Mouse (Mus musculus): ENCODE measurements around the gene Srrm1. TPM values are rescaled to one million over a fixed set of nuclear protein-coding genes. Genes with fewer than 3 reads are reported as not detected.
A peak's percentile ranks its signal among the peaks of the same experiment; 100 is the strongest.
"Not testable (repeated sequence)": the region's sequence is repeated elsewhere in the genome, so short reads cannot be mapped to it uniquely, and the experiment has no call there.

The Srrm1 gene
- polyA plus RNA-seq, 1 experiment from 2014 or later: 207 TPM

- no peak for ATAC-seq (ENCODE audit: insufficient number of reproducible peaks, low FRiP score, low TSS enrichment, low read depth)
- 65% methylated on average over 4 of the region's 4 CpGs for WGBS
- no peak overlapping the region for H3K4me2 ChIP-seq
- peaks cover 26% of the 10 kb centered on the region for H3K4me1 ChIP-seq
- no peak overlapping the region for H3K27ac ChIP-seq
- H3K4me3 ChIP-seq: no peak overlapping the region
- H3K9me3 ChIP-seq: no peaks in the 10 kb centered on the region
- H3K27me3 ChIP-seq: no peaks in the 10 kb centered on the region
- H3K9ac ChIP-seq: no peak overlapping the region
- no peaks in the 10 kb centered on the region for H3K36me3 ChIP-seq
These were observed 69.7 kb downstream of the Srrm1 start for GRCm38 (mm10) chr4:135283417-135283816.

DNA sequence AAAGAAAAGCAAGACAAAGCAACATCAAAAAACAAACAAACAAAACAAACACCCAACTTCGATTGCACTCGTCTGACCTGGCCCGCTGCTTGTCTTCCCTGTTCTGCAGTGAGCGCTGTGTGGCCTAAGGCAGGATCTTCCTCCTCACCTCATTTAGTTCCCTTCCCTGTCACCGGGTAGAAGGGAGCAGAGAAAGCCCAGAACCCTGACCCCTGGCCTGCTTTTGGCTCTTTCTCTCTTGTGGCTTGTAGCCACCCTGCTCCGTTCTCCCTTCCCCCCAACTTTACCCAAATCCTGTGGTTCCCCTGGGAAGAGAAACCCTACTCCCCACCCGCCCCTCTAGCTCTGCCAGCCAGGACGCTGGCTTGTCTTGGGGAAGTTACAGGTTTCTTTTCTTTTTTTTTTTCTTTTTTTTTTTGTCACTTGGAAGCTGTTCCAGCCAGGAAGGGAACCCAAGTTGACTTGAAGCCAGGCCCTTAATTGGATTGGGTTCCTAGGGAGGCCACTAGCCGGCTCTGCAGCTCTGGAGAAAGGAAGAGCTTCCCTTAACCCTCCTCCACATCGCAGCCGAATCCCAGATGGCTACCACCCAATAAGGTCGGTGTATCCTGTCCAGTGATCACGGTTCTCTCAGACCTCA, 70.3 kb downstream of the Srrm1 start:
- Histone ChIP-seq H3K4me2 (no peak overlapping the region), H3K4me3 (no peak overlapping the region), H3K27ac (no peak overlapping the region; the same call in 1 of the 2 replicates), H3K9ac (no peak overlapping the region), H3K27me3 (no peaks in the 10 kb centered on the region), H3K36me3 (no peaks in the 10 kb centered on the region), H3K9me3 (no peaks in the 10 kb centered on the region), H3K4me1 (peaks cover 26% of the 10 kb centered on the region)
- ATAC-seq (ENCODE audit: insufficient number of reproducible peaks, low FRiP score, low TSS enrichment, low read depth): no peak
- WGBS: 45% methylated on average over 13 of the region's 13 CpGs

DNA sequence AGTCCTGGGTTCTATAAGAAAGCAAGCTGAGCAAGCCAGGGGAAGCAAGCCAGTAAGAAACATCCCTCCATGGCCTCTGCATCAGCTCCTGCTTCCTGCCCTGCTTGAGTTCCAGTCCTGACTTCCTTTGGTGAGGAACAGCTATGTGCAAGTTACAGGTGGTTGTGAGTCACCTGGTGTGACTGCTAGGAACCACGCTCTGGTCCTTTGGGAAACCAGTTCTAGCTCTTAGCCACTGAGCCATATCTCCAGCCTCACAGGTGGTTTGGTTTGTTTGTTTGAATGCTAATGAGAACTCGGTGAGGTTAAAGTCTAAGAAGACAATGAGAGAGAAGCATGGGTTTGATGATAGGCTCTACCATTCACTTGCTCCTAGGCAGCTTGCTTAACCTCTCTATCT, 73.1 kb downstream of the Srrm1 start:
- peaks cover 14% of the 10 kb centered on the region for H3K4me1 ChIP-seq
- not testable (repeated sequence) for H3K9ac ChIP-seq; H3K4me3 ChIP-seq; H3K4me2 ChIP-seq; H3K27me3 ChIP-seq; H3K27ac ChIP-seq; H3K36me3 ChIP-seq; H3K9me3 ChIP-seq; ATAC-seq (ENCODE audit: insufficient number of reproducible peaks, low FRiP score, low TSS enrichment, low read depth)
- WGBS: 77% methylated on average over 2 of the region's 2 CpGs

DNA sequence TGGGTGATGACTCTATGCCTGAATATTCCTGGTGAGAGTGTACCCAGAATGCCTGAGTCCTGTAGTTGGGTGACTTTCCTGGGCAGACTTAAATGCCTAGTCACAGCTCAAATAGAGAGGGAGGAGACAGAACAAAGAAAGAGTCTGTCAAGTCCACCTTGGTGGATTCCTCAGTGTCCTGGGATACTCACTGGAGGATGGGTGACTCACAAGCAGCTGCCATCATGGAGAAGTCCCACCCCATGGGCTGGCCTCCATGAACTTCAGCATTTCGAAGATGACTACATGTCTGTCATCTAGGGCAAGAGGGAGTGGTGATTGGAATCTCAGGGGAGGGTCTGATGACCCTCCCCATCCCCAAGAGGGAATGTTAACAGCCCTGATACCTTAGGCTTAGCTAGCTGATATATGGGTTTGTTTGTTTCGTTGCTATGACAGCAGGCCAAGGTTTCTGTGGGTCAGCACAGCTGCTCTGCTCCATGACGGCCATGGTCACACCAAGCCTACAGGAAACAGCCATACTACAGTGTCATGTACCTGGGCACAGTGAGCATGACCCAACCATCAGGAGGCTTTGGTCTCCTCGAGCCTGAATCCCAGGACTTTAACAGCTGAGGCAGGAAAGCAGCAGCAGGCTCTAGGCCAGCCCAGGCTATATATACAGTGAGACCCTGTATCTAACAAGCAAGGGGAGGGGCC, 76.3 kb downstream of the Srrm1 start:
- Histone ChIP-seq H3K36me3 (no peaks in the 10 kb centered on the region), H3K27me3 (peaks cover 6% of the 10 kb centered on the region; the same call in 1 of the 2 replicates), H3K9me3 (no peaks in the 10 kb centered on the region), H3K4me3 (no peak overlapping the region), H3K4me2 (no peak overlapping the region), H3K9ac (no peak overlapping the region), H3K27ac (no peak overlapping the region), H3K4me1 (peaks cover 16% of the 10 kb centered on the region)
- ATAC-seq (ENCODE audit: insufficient number of reproducible peaks, low FRiP score, low TSS enrichment, low read depth): no peak
- WGBS: 53% methylated on average over 4 of the region's 4 CpGs

GRCm38 (mm10) chr4:135274761-135275160, 78.4 kb downstream of the Srrm1 start:
- H3K9me3 ChIP-seq: no peaks in the 10 kb centered on the region
- WGBS: 57% methylated on average over 7 of the region's 7 CpGs
- no peak overlapping the region for H3K27ac ChIP-seq
- peaks cover 6% of the 10 kb centered on the region; the same call in 1 of the 2 replicates for H3K27me3 ChIP-seq
- no peaks in the 10 kb centered on the region for H3K36me3 ChIP-seq
- H3K9ac ChIP-seq: no peak overlapping the region
- peaks cover 27% of the 10 kb centered on the region for H3K4me1 ChIP-seq
- no peak overlapping the region for H3K4me2 ChIP-seq
- H3K4me3 ChIP-seq: no peak overlapping the region
- no peak for ATAC-seq (ENCODE audit: insufficient number of reproducible peaks, low FRiP score, low TSS enrichment, low read depth)

DNA sequence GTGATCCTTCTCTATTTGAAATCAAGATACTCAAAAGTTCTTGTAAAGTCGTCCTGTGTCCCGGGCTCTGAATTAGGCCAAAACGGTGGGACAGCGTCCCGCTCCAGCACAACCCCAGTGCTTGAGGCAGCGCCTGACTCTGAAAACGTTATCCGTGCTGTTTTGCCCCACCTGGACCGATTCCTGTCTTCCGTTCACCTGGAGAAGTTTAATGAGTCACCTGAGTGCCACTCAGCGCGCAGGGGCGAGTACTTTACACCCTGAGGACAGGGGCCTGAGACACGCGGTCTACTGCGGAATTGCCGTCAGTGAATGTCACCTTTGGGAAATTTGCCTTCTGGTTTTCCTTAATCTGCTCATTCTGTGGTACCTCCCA, 79.8 kb downstream of the Srrm1 start:
- Histone ChIP-seq H3K27me3 (peaks cover 6% of the 10 kb centered on the region; the same call in 1 of the 2 replicates), H3K9ac (peak overlapping the region; percentile 39; the same call in 1 of the 2 replicates), H3K9me3 (no peaks in the 10 kb centered on the region), H3K4me2 (peak overlapping the region; percentile 64), H3K27ac (peak overlapping the region; percentile 81), H3K36me3 (no peaks in the 10 kb centered on the region), H3K4me3 (peak overlapping the region; percentile 92), H3K4me1 (peaks cover 37% of the 10 kb centered on the region)
- no peak for ATAC-seq (ENCODE audit: insufficient number of reproducible peaks, low FRiP score, low TSS enrichment, low read depth)
- 2% methylated on average over 17 of the region's 17 CpGs for WGBS

GRCm38 (mm10) chr4:135272640-135273306, 80.3 kb downstream of the Srrm1 start, which contains the start of gene Clic4:
Clic4 (minus strand) TSS chr4:135272814.
- Histone ChIP-seq H3K27ac (peak within 1 kb of the TSS; percentile 98), H3K27me3 (peaks cover 6% of the 10 kb centered on the region; the same call in 1 of the 2 replicates), H3K36me3 (no peaks in the 10 kb centered on the region), H3K9ac (peak within 1 kb of the TSS; percentile 82), H3K4me1 (peaks cover 39% of the 10 kb centered on the region), H3K4me3 (peak within 1 kb of the TSS; percentile 92), H3K9me3 (no peaks in the 10 kb centered on the region), H3K4me2 (peak within 1 kb of the TSS; percentile 64)
- WGBS: under 1% methylated on average over 64 of the region's 64 CpGs
- peak; percentile 99 for ATAC-seq (ENCODE audit: insufficient number of reproducible peaks, low FRiP score, low TSS enrichment, low read depth)

GRCm38 (mm10) chr4:135271881-135272616, 81.1 kb downstream of the Srrm1 start:
- H3K4me1 ChIP-seq: peaks cover 40% of the 10 kb centered on the region
- peak overlapping the region; percentile 82 for H3K9ac ChIP-seq
- H3K4me3 ChIP-seq: peak overlapping the region; percentile 92
- peaks cover 6% of the 10 kb centered on the region; the same call in 1 of the 2 replicates for H3K27me3 ChIP-seq
- H3K4me2 ChIP-seq: peak overlapping the region; percentile 64
- no peaks in the 10 kb centered on the region for H3K9me3 ChIP-seq
- under 1% methylated on average over 66 of the region's 67 CpGs for WGBS
- peak; percentile 16; the same call in 1 of the 2 replicates for ATAC-seq (ENCODE audit: insufficient number of reproducible peaks, low FRiP score, low TSS enrichment, low read depth)
- no peaks in the 10 kb centered on the region for H3K36me3 ChIP-seq
- H3K27ac ChIP-seq: peak overlapping the region; percentile 98

- WGBS: under 1% methylated on average over 20 of the region's 20 CpGs
- Histone ChIP-seq H3K4me3 (peak overlapping the region; percentile 92), H3K36me3 (no peaks in the 10 kb centered on the region), H3K9ac (peak overlapping the region; percentile 82), H3K9me3 (no peaks in the 10 kb centered on the region), H3K27me3 (peaks cover 6% of the 10 kb centered on the region; the same call in 1 of the 2 replicates), H3K27ac (peak overlapping the region; percentile 98), H3K4me1 (peaks cover 41% of the 10 kb centered on the region), H3K4me2 (peak overlapping the region; percentile 64)
- no peak for ATAC-seq (ENCODE audit: insufficient number of reproducible peaks, low FRiP score, low TSS enrichment, low read depth)
These were observed 81.7 kb downstream of the Srrm1 start for GRCm38 (mm10) chr4:135271419-135271828.

Data from limb, embryonic 15.5 days (tissue).